Mouse (Mus musculus): ENCODE measurements around the gene Echs1.
"Not testable (repeated sequence)": the region's sequence is repeated elsewhere in the genome, so short reads cannot be mapped to it uniquely, and the experiment has no call there.

The Echs1 gene

DNA sequence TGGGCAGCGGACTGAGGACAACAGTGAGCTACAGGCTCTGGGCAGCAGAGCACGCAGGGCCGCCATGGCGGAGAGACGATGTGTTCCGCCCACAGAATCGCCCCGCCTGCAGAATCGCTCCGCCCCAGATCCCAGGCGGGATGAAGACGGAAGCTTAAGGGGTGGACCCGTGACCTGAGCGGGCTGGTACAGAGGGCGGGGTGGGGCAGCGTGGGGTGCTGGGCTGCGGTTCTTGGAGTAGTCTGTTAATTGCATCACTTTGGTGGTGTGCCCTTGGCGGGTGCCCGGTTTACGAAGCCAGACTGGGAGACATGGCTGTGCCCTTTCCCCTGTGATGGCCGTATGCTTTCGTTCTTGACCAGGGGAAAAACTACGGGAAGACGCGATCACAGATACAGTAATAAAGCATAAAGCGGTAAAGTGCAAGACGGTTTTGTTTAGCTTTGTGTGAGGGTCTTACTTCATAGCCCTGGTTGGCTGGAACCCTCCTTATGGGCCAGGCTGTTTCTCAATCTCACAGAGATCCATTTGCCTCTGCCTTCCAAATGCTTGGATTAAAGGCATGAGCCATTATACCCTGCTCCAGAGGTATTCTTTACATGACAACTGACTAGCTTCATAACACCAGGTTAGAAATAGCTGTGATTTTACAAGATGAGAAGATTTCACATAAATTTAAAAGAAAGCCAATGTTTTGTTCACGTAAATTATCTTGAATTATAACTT lies at the start of gene Echs1:
Gene Echs1, minus strand, starts transcription at position 148 of the 726 bp plus-strand sequence.
- peak; percentile 95 for DNase-seq (ENCODE audit: inconsistent ontology term)

DNA sequence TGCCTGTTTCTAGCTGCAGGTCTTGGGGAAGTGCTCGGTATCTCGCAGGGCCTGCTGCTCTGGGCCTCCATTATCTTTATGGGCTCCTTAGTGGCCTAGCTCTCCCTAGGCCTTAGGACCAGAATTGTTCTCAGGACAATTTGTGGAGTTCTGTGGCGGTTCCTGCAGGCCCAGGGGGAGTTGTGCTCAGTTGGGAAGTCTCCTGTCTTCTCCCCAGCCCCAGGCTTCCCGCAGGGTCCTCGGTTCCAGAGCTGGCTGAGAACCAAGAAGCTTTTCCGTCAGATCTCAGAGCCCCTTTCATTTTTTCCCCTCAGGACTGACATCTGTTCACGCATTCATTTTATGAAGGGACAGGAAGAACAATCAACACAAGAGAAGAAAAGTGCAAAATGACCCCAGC lies 48.4 kb upstream of the Echs1 start, which contains the start of gene Olfr522:
Gene Olfr522, minus strand, starts transcription at position 101 of the 400 bp plus-strand sequence.
- no peak for DNase-seq (ENCODE audit: inconsistent ontology term)

DNA sequence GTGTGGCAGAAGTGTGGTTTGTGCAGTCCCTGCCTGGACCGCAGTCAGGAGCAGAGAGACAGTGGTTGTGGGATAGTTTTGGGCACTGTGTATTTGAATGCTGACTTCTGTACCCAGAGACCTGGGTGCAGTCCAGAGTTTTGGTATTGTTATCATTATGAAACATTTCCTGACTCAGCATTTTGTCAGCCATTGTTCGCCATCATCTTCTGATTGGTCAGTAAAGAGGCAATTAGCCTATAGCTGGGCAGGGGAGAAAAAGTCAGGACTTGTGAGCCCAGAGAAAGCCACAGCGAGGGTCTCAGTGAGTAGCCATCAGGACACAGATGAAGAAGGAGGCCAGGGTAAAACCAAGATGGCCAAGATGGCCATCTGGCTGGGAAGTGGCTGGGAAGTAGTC lies 44.1 kb upstream of the Echs1 start:
- no peak for DNase-seq (ENCODE audit: inconsistent ontology term)

DNA sequence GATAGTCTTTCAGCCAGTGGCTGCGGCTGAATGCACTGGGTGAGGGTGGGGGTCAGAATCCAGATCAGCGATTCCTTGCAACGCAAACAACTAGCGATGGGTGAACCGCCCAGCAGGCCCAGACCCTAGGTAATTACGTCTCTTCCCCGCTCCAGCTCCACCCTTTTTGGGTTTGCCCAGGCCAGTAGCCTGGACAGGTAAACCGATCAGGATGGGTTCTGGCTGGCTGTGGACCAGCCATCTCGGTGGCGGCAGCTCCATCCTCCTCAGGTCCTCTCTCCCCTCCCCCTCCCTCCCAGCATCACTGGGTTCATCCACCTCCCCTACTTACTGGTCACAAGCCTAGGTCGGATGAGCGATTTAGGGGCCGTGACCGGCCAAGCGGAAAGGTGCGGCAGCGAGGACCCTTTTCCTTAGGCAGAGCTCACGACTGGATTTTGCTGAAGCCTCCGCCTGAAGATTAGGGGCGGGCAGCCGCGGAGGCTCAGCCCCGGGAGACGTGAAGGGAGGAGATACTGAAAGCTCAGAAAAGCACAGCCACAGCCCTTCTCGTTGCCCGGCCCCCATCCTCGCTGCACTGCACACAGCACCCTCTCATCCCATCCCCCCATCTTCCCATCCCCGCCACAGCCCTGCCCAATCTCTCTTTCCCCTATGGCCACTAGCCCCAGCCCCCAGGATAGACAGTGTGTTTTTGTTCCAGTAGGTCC lies 38.1 kb upstream of the Echs1 start, which contains the start of gene Sprn:
Gene Sprn, minus strand, starts transcription at position 660 of the 710 bp plus-strand sequence.
- DNase-seq (ENCODE audit: inconsistent ontology term), result no peak

DNA sequence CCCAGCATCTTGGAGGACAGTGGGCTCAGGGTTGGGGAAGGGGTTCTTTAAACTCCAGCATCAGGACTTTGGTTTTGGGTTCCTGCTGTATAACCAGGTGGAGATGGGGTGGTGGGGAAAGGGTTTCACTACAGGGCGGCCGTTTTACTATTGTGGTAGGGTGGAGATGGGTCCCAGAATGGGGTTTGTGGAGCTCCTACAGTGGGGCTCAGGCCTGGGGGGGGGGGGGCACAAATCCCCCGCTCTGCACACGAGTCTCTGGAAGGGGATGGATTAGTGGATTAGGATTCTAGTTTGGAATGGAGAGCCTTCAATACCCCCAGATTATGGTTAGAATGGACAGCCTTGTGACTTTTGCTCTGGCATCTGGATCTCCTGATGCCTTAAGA lies 37.5 kb upstream of the Echs1 start:
- DNase-seq (ENCODE audit: inconsistent ontology term), result no peak

DNA sequence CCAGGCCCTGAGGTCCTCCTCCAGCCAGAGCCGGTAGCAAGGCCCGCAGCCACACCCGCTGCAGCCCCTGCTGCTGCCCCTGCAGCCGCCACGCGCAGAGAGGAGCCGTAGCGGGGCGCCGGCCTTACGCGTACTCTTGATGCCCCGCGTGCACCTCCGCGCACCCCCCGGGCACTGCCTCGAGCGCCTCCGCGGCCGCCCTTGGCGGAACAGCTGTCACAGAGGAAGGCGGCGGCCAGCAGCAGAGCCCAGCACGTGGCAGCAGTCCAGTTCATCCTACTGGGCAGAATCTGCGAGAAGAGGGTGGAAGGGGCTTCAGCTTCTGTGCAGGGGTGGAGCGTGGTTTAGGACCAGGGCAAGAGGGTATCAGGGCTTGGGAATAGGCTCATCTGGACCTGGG lies 37.1 kb upstream of the Echs1 start:
- DNase-seq (ENCODE audit: inconsistent ontology term), result no peak

DNA sequence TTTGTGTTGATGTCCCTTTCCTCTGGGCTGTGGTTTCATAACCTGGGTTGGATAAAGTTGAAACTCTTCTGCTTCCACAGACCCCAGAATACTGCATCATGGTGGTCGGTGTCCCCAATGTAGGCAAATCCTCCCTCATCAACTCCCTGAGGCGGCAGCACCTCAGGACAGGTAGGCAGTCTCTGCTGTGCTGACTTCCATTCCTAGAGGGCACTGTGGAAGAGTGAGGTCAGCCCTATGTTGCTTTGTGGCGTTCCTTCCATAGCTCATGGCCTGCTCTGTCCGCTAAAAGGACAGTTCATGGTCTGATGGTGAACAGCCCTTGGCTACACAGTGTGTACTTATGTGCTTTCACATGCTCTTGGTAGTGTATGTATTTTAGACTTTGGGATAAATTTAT lies 28.3 kb upstream of the Echs1 start:
- DNase-seq (ENCODE audit: inconsistent ontology term), result no peak

DNA sequence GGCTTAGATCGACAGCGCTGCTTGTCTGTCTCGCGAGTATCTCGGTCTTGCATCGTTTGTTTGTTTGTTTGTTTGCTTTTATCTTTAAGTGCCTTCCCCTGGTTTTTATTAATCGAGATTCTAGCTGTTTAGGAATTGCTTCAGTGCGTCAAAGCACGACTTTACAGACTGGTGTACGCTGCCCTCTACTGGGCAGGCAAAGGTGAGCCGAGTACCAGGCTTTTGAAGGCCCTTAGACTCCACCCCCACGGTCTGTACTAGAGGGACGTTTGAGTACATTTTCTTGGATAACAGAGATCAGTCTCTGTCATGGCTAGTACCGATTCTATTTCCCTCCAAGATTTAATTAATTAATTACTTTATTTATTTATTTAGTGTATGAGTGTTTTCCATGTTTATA lies 25.1 kb upstream of the Echs1 start:
- DNase-seq (ENCODE audit: inconsistent ontology term), result peak; percentile 47

DNA sequence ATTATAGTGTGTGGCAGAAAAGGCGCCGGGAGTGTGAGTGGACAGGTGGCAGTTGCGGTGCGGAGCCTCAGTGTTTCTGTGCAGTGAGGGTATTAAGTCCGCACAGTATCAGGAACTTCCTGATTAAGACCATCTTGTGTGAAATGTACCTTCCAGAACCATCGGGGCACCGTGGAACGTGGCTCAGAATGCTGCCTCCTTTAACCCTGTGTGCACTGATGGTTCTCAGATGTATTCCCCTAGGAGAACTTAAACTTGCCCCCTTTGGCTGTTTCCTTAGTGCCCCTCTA lies 21.7 kb upstream of the Echs1 start:
- no peak for DNase-seq (ENCODE audit: inconsistent ontology term)

DNA sequence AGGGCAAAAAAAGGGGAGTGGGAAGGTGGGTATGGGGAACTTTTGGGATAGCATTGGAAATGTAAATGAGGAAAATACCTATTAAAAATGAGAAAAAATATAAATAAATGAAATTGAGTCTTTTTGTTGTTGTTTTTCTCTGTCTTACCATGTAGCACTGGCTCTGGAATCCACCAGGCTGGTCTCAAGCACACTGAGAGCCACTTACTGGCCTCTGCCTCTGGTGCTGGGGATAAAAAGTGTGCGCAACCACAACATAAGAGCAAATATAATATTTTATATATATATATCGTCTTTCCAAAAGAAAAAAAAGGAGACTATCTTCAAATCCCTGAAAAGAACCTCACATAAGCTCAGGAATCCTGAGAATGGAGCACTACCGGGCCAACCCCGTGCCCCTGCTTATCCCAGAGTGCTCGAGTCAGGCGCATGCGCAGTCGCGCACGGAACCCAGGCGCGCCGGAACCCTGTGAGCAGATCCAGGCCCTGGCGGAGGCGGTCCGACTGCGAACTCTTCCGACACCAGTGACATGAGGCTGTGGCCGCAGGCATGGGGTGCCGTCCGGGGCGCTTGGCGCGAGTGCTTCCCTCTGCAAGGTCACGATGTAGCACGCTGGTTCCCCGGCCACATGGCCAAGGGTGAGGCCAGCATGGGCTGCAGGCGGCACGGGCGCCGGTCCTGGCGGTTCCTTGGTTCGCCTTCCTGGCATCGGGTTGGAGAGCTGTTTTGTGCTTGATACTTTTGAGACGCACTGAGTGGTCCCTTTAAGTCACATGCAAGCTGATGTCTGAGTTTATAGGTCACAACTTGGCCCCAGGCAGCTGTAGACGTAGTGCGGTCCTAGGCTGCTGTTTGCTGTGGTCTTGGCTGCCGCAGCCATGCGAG lies 21.1 kb upstream of the Echs1 start, which contains the start of gene Mtg1:
Gene Mtg1, plus strand, starts transcription at position 430 of the 886 bp plus-strand sequence.
- DNase-seq (ENCODE audit: inconsistent ontology term), result peak; percentile 96

DNA sequence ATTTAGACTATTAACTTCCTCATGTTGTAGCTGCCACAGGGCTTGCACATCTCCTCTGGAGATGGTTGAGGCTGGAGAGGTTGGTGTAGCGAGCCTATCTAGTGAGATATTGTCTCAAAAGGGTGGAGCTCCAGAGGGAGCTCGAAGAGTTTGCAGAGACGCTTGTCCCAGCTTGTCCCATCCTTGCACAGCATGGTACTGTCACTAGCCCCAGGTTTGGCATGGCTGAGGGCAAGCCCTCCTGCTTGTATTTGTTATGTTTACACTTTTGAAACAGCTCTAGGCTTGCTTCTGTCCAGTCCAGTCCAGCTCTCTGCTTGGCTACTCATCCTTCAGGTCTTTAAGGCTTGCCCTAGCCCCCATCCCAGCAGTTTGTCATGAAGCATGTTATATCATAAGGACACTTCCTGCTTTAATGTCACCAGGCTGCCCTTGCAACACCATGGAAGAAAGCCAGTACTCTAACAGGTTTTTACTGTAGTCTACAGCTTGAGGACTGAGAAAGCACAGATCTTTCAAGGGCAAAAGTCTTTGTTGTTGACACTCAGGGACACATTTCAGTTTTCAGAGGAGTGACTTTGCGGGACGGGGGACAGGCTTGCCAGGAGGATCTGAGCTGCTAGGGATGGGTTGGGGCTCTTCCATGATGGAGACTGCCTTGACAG lies 19.0 kb upstream of the Echs1 start:
- no peak for DNase-seq (ENCODE audit: inconsistent ontology term)

DNA sequence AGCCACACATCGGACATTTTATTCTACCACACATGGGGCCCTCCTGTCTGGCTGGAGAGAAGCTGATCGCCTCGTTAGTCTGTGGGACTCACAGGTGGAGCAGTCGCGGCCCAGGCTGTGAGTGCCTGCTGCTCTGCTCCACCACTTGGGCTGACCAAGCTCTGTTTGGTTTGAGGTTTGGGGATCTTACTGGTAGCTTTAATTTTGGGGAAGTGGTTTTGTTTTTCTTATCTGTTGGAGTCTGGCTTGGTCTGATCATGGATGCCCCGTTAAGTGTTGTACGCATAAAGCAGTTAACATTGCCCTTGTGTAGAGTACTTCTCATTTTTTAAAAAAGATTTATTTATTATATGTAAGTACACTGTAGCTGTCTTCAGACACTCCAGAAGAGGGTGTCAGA lies 17.8 kb upstream of the Echs1 start:
- not testable (repeated sequence) for DNase-seq (ENCODE audit: inconsistent ontology term)

DNA sequence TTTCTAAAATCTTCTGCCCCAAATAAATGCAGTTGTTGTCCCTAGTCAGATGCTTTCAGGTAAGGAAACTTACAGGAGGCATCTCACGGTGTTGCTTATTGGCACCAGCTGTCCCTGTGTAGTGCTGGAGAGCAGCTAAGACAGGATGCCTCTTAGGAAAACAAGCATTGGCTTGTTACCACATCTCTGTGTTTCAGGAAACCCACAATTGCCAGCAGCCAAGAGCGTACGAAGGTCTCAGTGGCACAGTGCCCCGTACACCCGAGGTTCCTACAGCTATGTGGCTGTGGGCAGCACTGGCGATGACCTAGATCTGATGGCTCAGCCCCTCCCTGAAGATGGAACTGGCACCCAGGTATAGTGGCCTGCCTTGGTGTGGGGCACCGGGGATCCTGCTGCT lies 15.9 kb upstream of the Echs1 start:
- not testable (repeated sequence) for DNase-seq (ENCODE audit: inconsistent ontology term)

DNA sequence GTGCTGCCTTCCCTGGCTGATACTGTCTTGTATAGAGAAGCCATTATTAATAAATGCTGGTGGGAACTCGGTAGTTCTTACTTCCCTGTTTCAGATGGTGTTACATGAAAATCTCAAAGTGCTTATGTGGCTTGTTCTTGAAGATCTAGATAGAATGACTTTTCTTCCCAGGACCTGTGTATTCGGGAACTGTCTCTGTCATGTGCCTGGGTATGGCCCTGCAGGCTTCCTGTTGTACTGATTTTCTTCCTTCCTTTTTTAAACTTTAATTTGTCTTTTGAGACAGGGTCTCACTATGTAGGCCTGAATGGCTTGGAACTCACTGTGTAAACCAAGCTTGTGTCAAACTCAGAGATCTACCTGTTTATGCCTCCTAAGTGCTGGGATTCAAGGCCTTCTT lies 11.6 kb upstream of the Echs1 start:
- no peak for DNase-seq (ENCODE audit: inconsistent ontology term)

DNA sequence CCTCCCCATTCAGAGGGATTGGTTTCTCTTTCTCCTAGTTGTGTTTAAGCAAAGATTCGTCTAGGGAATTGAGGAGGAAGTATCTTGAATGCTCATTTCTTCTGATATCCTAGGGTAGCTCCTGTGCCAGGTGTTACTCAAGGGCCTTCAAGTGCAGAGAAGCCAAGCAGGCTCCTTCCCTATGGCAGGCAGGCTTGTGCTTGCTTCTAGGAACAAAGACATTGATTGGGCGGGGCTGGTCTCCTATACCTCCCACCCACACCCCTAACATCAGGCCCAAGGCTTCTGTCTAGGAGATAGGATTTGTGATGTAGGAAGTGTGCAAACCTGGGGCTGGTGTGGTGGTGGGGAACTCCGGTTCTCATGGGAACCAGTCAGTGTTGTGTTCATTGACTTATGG lies 10.7 kb upstream of the Echs1 start:
- DNase-seq (ENCODE audit: inconsistent ontology term), result no peak

DNA sequence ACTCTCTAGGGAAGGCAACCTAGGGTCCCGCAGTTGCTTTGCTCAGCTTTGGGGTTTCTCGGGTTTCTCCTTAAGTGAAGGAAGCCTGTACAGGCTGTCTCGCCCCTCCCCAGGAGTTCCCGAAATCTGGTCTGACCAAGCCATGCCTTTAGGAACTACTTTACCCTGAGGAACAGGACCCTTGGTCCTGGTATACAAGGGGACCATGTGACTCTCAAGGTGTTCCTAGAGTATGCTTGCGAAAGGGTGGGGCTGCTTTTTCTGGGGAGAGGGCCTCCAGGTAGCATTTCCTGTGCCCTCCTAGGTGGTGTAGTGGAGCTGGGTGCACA lies 9.7 kb upstream of the Echs1 start:
- no peak for DNase-seq (ENCODE audit: inconsistent ontology term)

DNA sequence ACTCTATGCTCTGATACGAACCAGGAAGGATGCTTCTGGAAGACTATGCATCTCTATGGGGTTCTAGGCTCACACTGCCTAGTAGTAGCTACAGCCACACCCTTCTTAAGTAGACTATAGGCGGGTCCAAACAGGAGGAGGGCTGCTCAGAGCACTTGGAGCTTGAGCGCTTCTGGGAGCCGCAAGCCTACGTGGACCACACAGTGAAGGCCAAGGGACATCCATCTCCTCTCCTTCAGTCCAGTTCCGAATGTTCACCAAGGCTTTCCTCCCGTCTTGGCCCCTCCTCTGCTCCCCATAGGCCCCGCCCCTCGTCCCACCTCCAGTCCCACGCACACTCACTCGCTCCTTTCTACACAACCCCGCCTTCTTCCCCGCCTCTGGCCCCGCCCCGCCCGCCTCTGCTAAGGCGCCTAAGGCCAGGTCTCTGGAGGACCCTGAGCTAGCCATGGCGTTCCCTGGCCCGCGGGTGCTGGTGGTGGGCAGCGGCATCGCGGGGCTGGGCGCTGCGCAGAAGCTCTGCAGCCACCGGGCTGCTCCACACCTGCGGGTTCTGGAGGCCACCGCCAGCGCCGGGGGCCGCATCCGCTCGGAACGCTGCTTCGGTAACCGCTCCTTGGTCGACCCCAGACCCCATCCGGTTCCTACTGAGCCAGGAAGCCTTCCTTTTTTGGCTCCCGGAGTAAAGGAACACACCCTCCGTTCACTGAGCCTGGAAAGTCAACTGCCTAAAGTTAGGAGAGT lies 9.2 kb upstream of the Echs1 start:
- DNase-seq (ENCODE audit: inconsistent ontology term), result peak; percentile 96

DNA sequence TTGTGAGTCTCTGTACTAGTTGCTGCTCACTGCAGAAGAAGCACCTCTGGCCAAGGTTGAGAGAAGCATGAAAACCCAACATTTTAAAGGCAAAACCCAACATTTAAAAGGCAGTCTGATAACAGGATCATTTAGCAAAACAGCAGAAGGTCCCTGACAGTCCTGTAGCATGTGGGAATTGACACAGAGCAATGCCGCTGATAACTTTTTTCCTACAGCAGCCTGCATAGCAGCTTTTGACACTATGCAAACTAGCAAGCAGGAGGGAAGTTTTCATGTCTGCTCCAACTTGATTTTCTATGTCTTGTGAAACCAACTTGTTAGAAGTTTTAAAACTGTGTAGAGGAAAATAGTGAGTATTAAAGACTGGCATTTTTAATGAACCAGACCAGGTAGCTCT lies 8.1 kb upstream of the Echs1 start:
- no peak for DNase-seq (ENCODE audit: inconsistent ontology term)

DNA sequence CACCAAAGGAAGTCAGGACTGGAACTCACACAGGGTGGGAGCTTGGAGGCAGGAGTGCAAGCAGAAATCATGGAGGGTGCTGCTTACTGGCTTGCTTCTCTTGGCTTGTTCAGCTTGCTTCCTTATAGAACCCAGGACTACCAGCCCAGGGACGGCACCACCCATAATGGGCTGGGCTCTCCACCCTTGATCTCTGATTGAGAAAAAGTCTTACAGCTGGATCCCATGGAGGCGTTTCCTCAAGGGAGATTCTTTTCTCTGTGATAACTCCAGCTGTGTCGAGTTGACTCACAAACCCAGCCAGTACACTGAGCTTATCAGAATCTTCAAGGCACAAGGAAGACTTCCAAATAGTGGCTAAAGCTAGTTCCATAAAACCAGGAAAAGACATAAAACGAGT lies 6.5 kb upstream of the Echs1 start:
- no peak for DNase-seq (ENCODE audit: inconsistent ontology term)

DNA sequence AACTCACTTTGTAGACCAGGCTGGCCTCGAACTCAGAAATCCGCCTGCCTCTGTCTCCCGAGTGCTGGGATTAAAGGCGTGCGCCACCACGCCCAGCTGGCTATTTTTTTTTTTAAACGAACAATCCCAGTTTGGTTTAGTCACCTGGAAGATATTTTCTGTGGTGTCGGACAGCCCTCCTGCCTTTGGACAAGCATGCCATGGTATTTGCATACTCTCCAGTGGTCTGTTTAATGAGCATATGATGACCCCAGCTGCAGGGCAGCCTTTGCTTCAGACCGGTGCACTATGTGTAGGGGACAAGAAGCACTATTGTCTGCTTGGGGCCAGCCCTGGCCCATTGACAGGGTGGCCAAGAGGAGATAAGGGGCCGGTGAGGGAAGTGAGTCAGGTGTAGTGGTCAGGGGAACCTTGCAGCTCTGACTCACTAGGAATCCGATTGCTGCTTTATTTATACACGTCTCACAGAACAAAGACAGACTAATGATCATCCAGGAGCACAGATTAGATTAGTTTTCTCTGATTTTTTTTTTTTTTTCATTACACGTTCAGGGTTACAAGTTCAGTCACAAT lies 5.1 kb upstream of the Echs1 start:
- DNase-seq (ENCODE audit: inconsistent ontology term), result no peak

DNA sequence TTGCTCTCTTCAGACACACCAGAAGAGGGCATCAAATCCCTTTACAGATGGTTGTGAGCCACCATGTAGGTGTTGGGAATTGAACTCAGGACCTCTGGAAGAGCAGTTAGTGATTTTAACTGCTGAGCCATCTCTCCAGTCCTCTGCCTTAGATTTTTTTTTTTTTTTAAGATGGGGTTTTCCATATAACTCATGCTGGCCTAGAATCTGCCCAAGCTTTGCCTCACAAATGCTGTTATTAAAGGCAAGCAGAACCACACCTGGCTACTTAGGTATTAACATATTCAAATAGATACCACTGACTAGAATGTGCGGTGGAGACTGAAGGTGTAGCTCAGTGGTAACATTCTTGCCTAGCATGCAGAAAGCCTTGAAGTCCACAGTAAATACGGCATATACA lies 4.2 kb upstream of the Echs1 start:
- no peak for DNase-seq (ENCODE audit: inconsistent ontology term)
